Comparison of ENCODE assay signal across 9 mouse cellular contexts in the genomic region with DNA sequence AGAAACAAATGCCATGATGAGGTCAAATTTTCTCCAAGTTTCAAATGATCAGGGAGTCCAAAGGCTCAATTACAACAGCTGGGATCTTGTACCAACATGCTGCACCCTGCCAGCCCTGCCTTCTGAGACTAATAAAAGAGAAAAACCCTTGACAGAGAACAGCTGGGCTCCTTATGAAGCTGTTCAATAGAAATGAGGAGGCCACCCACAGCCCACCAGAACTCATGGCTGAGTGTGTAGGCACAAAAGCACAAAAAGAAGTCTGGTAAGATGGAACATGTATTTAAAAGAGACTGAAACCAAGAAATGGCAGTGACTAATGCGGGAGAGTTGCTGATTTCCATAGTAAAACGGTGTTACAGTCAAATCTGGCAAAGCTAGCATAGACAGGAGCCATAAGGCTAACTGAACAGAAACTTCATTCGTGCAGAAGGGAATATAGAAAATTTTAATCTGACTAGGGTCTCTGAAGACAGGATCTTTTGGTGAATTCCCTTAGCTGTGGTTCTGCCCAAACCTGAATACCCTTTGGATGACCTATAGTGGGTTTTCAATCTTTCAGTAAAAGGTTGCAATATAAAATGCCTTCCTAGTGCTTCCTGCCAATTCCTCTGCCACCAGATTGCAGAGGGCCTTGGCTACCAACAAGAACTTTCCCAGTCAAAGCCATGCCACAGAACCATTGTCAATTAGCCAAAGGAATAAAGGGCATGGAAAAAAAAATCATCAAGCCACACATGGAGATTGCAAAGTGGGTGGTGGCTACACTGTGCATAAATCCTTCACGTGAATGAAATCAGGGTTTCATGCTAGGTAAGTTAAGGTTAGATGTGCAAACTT.
A peak's percentile ranks its signal among the peaks of the same experiment; 100 is the strongest.
DNase-seq lines count a peak whose midpoint lies in the region; ATAC-seq and TF ChIP-seq lines count a peak whose summit lies in the region.
"Had no signal": no experiment of that assay in that cellular context is flagged by ENCODE, and none has a peak within 500 bp of the region (broad histone marks: within the 10 kb centered on the region; RNA-seq: fewer than 3 reads in every experiment).

No protein-coding gene starts in this region.

- no peak for TF ChIP-seq CTCF in cerebellum, adult 2 months (IDR thresholded peaks at IDR 0.05; ENCODE audit: borderline replicate concordance, insufficient read depth, low read depth, low read length)
- TF ChIP-seq CTCF in thymus, adult 2 months (IDR thresholded peaks at IDR 0.05; ENCODE audit: borderline replicate concordance, control insufficient read depth, extremely low read depth, insufficient read depth, low read length, poor library complexity), result no peak

- 11% methylated on average over 4 of the region's 4 CpGs for WGBS in cerebellum, adult 2 months
- WGBS in intestine, embryonic 15.5 days, result 56% methylated on average over 4 of the region's 4 CpGs
- WGBS in midbrain, embryonic 15.5 days, result 31% methylated on average over 4 of the region's 4 CpGs
- 81% methylated on average over 4 of the region's 4 CpGs for WGBS in thymus, adult 2 months

- no peak overlapping the region for H3K4me3 ChIP-seq in cerebellum, adult 2 months (replicated peaks; ENCODE audit: insufficient read depth, low read depth, low read length)
- H3K4me3 ChIP-seq in intestine, embryonic 15.5 days (replicated peaks), result no peak overlapping the region
- no peak overlapping the region for H3K4me3 ChIP-seq in midbrain, embryonic 15.5 days
- no peak overlapping the region for H3K4me3 ChIP-seq in thymus, adult 2 months (ENCODE audit: control insufficient read depth, insufficient read depth, low read length)
- H3K4me3 ChIP-seq: liver, embryonic 13.5 days had no signal

- H3K27me3 ChIP-seq in cerebellum, adult 2 months (ENCODE audit: control insufficient read depth, insufficient read depth, low read length), result no peaks in the 10 kb centered on the region
- no peaks in the 10 kb centered on the region for H3K27me3 ChIP-seq in intestine, embryonic 15.5 days (replicated peaks)
- no peaks in the 10 kb centered on the region for H3K27me3 ChIP-seq in midbrain, embryonic 15.5 days (replicated peaks)
- no peaks in the 10 kb centered on the region for H3K27me3 ChIP-seq in thymus, adult 2 months (ENCODE audit: control insufficient read depth, insufficient read depth, low read length)
- H3K27me3 ChIP-seq: liver, embryonic 13.5 days had no signal

- H3K4me2 ChIP-seq in intestine, embryonic 15.5 days (replicated peaks), result no peak overlapping the region
- H3K4me2 ChIP-seq in midbrain, embryonic 15.5 days, result no peak overlapping the region
- H3K4me2 ChIP-seq: liver, embryonic 13.5 days had no signal

- no peak for TF ChIP-seq POLR2A in cerebellum, adult 2 months (IDR thresholded peaks at IDR 0.05; ENCODE audit: borderline replicate concordance, insufficient read depth, low read length)
- no peak for TF ChIP-seq POLR2A in thymus, adult 2 months (IDR thresholded peaks at IDR 0.05; ENCODE audit: control insufficient read depth, extremely low read depth, insufficient read depth, low read length, poor library complexity)

- no peak overlapping the region for H3K9ac ChIP-seq in intestine, embryonic 15.5 days
- H3K9ac ChIP-seq in midbrain, embryonic 15.5 days, result no peak overlapping the region
- H3K9ac ChIP-seq: liver, embryonic 13.5 days had no signal

- peak; percentile 63; the same call in 1 of the 2 replicates for ATAC-seq in intestine, embryonic 15.5 days
- ATAC-seq in midbrain, embryonic 15.5 days (replicated peaks), result no peak; the same call in 1 of the 2 replicates

- intact Hi-C loops in left cerebral cortex, postnatal 14 days (cut with DNase I), result no loop called here

- no peaks in the 10 kb centered on the region for H3K9me3 ChIP-seq in intestine, embryonic 15.5 days
- H3K9me3 ChIP-seq in midbrain, embryonic 15.5 days, result no peaks in the 10 kb centered on the region
- H3K9me3 ChIP-seq: liver, embryonic 13.5 days had no signal

- H3K36me3 ChIP-seq in intestine, embryonic 15.5 days, result no peaks in the 10 kb centered on the region
- H3K36me3 ChIP-seq in midbrain, embryonic 15.5 days (replicated peaks), result no peaks in the 10 kb centered on the region
- H3K36me3 ChIP-seq in thymus, adult 2 months (ENCODE audit: control insufficient read depth, insufficient read depth, low read length), result no peaks in the 10 kb centered on the region
- H3K36me3 ChIP-seq: liver, embryonic 13.5 days had no signal

- H3K4me1 ChIP-seq in cerebellum, adult 2 months (ENCODE audit: control insufficient read depth, insufficient read depth, low read length), result peaks cover 12% of the 10 kb centered on the region; the same call in 1 of the 2 replicates
- peaks cover 5% of the 10 kb centered on the region; the same call in 1 of the 2 replicates for H3K4me1 ChIP-seq in intestine, embryonic 15.5 days (replicated peaks)
- peaks cover 28% of the 10 kb centered on the region for H3K4me1 ChIP-seq in midbrain, embryonic 15.5 days
- H3K4me1 ChIP-seq in thymus, adult 2 months (replicated peaks; ENCODE audit: control insufficient read depth, insufficient read depth, low read length), result no peaks in the 10 kb centered on the region
- H3K4me1 ChIP-seq: liver, embryonic 13.5 days had no signal

- H3K27ac ChIP-seq in cerebellum, adult 2 months (ENCODE audit: insufficient read depth, low read length), result peak overlapping the region; percentile 91
- no peak overlapping the region for H3K27ac ChIP-seq in intestine, embryonic 15.5 days
- peak overlapping the region; percentile 22; the same call in 1 of the 2 replicates for H3K27ac ChIP-seq in midbrain, embryonic 15.5 days
- no peak overlapping the region for H3K27ac ChIP-seq in thymus, adult 2 months (ENCODE audit: control insufficient read depth, insufficient read depth, low read length)
- H3K27ac ChIP-seq: liver, embryonic 13.5 days had no signal

- DNase-seq in adipocyte (ENCODE audit: low spot score), result peak; percentile 51
- peak; percentile 55 to 82 for DNase-seq in cerebellum, adult 2 months
- DNase-seq in forelimb bud, embryonic 11.5 days (ENCODE audit: low read depth, low spot score), result peak; percentile 67
- DNase-seq in left cerebral cortex, postnatal 14 days (ENCODE audit: low spot score in 2 of 2), result peak; percentile 31 to 35
- DNase-seq in B cell, adult 2 months, result no peak
- no peak for DNase-seq in thymus, adult 2 months
- DNase-seq: liver, embryonic 13.5 days had no signal

Comparison
In these comparisons a context has a peak if more than half of its experiments do, and no peak if none do; other contexts are left out.
1. DNase-seq: peak in adipocyte (single experiment), cerebellum, adult 2 months (2 of 2), forelimb bud, embryonic 11.5 days (single experiment) and left cerebral cortex, postnatal 14 days (2 of 2); none in B cell, adult 2 months (0 of 2) and thymus, adult 2 months (single experiment).
2. H3K27ac ChIP-seq: peak in cerebellum, adult 2 months (single experiment) and midbrain, embryonic 15.5 days (single experiment); none in intestine, embryonic 15.5 days (single experiment) and thymus, adult 2 months (single experiment).